Mouse (Mus musculus): Measurements from ENCODE around the gene Tufm.

- no peak for TF ChIP-seq POLR2A (IDR thresholded peaks at IDR 0.05; ENCODE audit: control insufficient read depth, low read depth, low read length)
- TF ChIP-seq CTCF (IDR thresholded peaks at IDR 0.05; ENCODE audit: control insufficient read depth, insufficient read depth, insufficient replicate concordance, low read depth, low read length) = no peak
These were observed 49.3 kb downstream of the Tufm start for GRCm38 (mm10) chr7:126536466-126536865.
